ENCODE assay signal across 8 mouse cellular contexts in the genomic region with DNA sequence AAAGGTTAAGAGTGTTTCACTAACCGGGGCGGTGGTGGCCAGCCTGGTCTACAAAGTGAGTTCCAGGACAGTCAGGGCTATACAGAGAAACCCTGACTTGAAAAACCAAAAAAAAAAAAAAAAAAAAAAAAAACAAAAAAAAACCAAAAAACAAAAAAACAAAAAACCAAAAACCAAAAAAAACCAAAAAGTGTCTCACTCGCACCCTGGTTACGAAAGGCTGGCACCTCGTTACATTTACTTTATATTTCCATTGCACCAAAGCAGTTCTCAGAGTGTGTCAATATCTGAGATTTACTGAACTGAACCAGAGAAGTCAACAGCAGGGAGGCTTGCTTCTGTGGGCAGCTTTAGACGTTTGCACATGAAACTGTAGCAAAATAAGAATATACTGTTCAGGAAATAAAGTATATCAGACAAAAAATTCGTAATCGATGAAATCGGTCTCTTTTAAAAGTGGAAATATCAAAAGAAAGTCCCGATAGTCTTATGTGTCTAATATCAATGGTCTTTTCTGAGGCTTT. TPM values are rescaled to one million over a fixed set of nuclear protein-coding genes. Genes with fewer than 3 reads are reported as not detected.
DNase-seq lines count a peak whose midpoint lies in the region; ATAC-seq lines count a peak whose summit lies in the region.

No protein-coding gene starts in this region.

- peak overlapping the region; percentile 88 for H3K4me2 ChIP-seq in liver, embryonic 11.5 days

- peak overlapping the region; percentile 94 for H3K27ac ChIP-seq in forebrain, embryonic 10.5 days
- no peak overlapping the region for H3K27ac ChIP-seq in liver, embryonic 11.5 days (ENCODE audit: low read depth, low read length)

- no peaks in the 10 kb centered on the region for H3K9me3 ChIP-seq in forebrain, embryonic 10.5 days
- no peaks in the 10 kb centered on the region for H3K9me3 ChIP-seq in liver, embryonic 11.5 days (ENCODE audit: control insufficient read depth, low read length)

- no peak overlapping the region for H3K9ac ChIP-seq in liver, embryonic 11.5 days (ENCODE audit: low read depth, low read length)

- WGBS in forebrain, embryonic 10.5 days = 36% methylated on average over 10 of the region's 10 CpGs
- WGBS in liver, embryonic 11.5 days = 38% methylated on average over 10 of the region's 10 CpGs

- H3K4me3 ChIP-seq in forebrain, embryonic 10.5 days = peak overlapping the region; percentile 99
- H3K4me3 ChIP-seq in liver, embryonic 11.5 days (ENCODE audit: low read depth, low read length) = peak overlapping the region; percentile 94

- H3K4me1 ChIP-seq in forebrain, embryonic 10.5 days = peaks cover 19% of the 10 kb centered on the region
- peaks cover 11% of the 10 kb centered on the region for H3K4me1 ChIP-seq in liver, embryonic 11.5 days (replicated peaks; ENCODE audit: control insufficient read depth, insufficient read depth, low read length)

- H3K36me3 ChIP-seq in forebrain, embryonic 10.5 days (replicated peaks) = peaks cover 18% of the 10 kb centered on the region
- no peaks in the 10 kb centered on the region for H3K36me3 ChIP-seq in liver, embryonic 11.5 days (ENCODE audit: control insufficient read depth, insufficient read depth, low read length)

- DNase-seq in embryo, embryonic 10.5 days (ENCODE audit: low spot score) = peak; percentile 48
- no peak for DNase-seq in embryo, embryonic 10 days (ENCODE audit: low spot score)
- peak; percentile 46 for DNase-seq in 3T3-L1 (ENCODE audit: low read depth, low spot score)
- DNase-seq in forebrain, embryonic 10.5 days (ENCODE audit: extremely low spot score, low spot score) = no peak
- no peak for DNase-seq in liver, embryonic 11.5 days (ENCODE audit: low spot score)
- no peak for DNase-seq in adrenal gland, postnatal 10 days
- no peak for DNase-seq in ovary, adult 18-20 months (ENCODE audit: low spot score)
- DNase-seq in thymus, postnatal 10 days (ENCODE audit: low spot score in 2 of 2) = no peak

- H3K27me3 ChIP-seq in forebrain, embryonic 10.5 days (ENCODE audit: poor library complexity, severe bottlenecking) = no peaks in the 10 kb centered on the region
- no peaks in the 10 kb centered on the region for H3K27me3 ChIP-seq in liver, embryonic 11.5 days (replicated peaks; ENCODE audit: control insufficient read depth, insufficient read depth, low read length)

- no peak for ATAC-seq in liver, embryonic 11.5 days (replicated peaks; ENCODE audit: low FRiP score)

RNA-seq across cellular contexts. Expression of a gene that starts 0.5 kb away (rescaled TPM):
- polyA plus RNA-seq in forebrain, embryonic 10.5 days (2016; fragmentation: Nextera tagmentation; extraction: Ambion mirVana) = 12.8 and 13.0 TPM in 2 replicates
- 11.8 and 13.2 TPM in 2 replicates for polyA plus RNA-seq in liver, embryonic 11.5 days (2014; fragmentation: Nextera tagmentation; extraction: Ambion mirVana)
- 10 to 100 TPM; 36.9 to 50.6 TPM for total RNA-seq in adrenal gland, postnatal 10 days (2021)

RNA-seq across cellular contexts. Expression of a gene that starts 54.7 kb away (rescaled TPM):
- polyA plus RNA-seq in forebrain, embryonic 10.5 days (2016; fragmentation: Nextera tagmentation; extraction: Ambion mirVana) = 1.4 and 1.7 TPM in 2 replicates
- 0.23 and 0.34 TPM in 2 replicates for polyA plus RNA-seq in liver, embryonic 11.5 days (2014; fragmentation: Nextera tagmentation; extraction: Ambion mirVana)
- total RNA-seq in adrenal gland, postnatal 10 days (2021) = 1 to 10 TPM; 2.5 to 3.4 TPM

Comparison
In these comparisons a context has a peak if more than half of its experiments do, and no peak if none do; other contexts are left out.
1. DNase-seq: peak in embryo, embryonic 10.5 days (single experiment) and 3T3-L1 (single experiment); none in embryo, embryonic 10 days (single experiment), forebrain, embryonic 10.5 days (single experiment), liver, embryonic 11.5 days (single experiment), adrenal gland, postnatal 10 days (single experiment), ovary, adult 18-20 months (single experiment) and thymus, postnatal 10 days (0 of 2).